Comparison of ENCODE assay signal across 18 mouse cellular contexts in the genomic region with DNA sequence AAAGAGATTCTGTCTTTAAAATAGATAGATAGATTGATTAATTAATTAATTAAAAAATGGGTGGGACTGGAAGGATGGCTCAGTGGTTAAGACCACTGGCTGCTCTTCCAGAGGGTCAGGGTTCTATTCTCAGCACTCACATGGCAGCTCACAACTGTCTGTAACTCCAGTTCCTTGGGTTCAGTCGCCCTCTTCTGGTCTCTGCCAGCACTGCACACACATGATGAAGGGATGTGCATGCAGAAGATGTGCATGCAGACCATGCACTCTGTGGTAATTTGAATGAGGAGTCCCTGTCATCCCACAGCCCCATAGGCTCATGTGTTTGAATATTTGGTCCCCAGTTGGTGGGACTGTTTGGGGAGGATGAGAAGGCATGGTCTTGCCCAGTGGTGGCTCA. TPM values are rescaled to one million over a fixed set of nuclear protein-coding genes. Genes with fewer than 3 reads are reported as not detected.
DNase-seq lines count a peak whose midpoint lies in the region; TF ChIP-seq lines count a peak whose summit lies in the region.
"Had no signal": no experiment of that assay in that cellular context is flagged by ENCODE, and none has a peak within 500 bp of the region (broad histone marks: within the 10 kb centered on the region; RNA-seq: fewer than 3 reads in every experiment).

No protein-coding gene starts in this region.

- H3K4me2 ChIP-seq in CH12.LX (ENCODE audit: insufficient read depth, low read depth, poor library complexity, severe bottlenecking) = no peak overlapping the region
- H3K4me2 ChIP-seq: heart, embryonic 13.5 days; hindbrain, embryonic 13.5 days; limb, embryonic 12.5 days; midbrain, embryonic 13.5 days; neural tube, embryonic 13.5 days had no signal

- no peak for TF ChIP-seq EP300 in CH12.LX (IDR thresholded peaks at IDR 0.05; ENCODE audit: low read length)

- H3K9ac ChIP-seq in CH12.LX (ENCODE audit: insufficient read depth, low read depth) = no peak overlapping the region
- H3K9ac ChIP-seq: heart, embryonic 13.5 days; hindbrain, embryonic 13.5 days; limb, embryonic 12.5 days; midbrain, embryonic 13.5 days; neural tube, embryonic 13.5 days had no signal

- no peaks in the 10 kb centered on the region; the same call in 1 of the 2 replicates for H3K79me2 ChIP-seq in CH12.LX (replicated peaks; ENCODE audit: control insufficient read depth, extremely low read depth, insufficient read depth, poor library complexity, severe bottlenecking)

- H3K4me3 ChIP-seq in left cerebral cortex, adult 2 months = no peak overlapping the region
- no peak overlapping the region for H3K4me3 ChIP-seq in CH12.LX (replicated peaks in 1 of 3; ENCODE audit: low read depth in 2 of 3, low read length in 2 of 3, poor library complexity in 1 of 3)
- H3K4me3 ChIP-seq in embryonic fibroblast, embryonic 13.5 days (ENCODE audit: insufficient read depth, low read length) = no peak overlapping the region
- H3K4me3 ChIP-seq: forebrain, embryonic 10.5 days; heart, embryonic 13.5 days; hindbrain, embryonic 13.5 days; limb, embryonic 12.5 days; midbrain, embryonic 13.5 days; neural tube, embryonic 13.5 days had no signal

- H3K9me3 ChIP-seq in CH12.LX (replicated peaks; ENCODE audit: low read length) = peaks cover 7% of the 10 kb centered on the region
- H3K9me3 ChIP-seq: heart, embryonic 13.5 days; hindbrain, embryonic 13.5 days; limb, embryonic 12.5 days; midbrain, embryonic 13.5 days; neural tube, embryonic 13.5 days had no signal

- TF ChIP-seq POLR2A in CH12.LX (IDR thresholded peaks at IDR 0.05; ENCODE audit: low read depth, low read length) = no peak
- TF ChIP-seq POLR2A in embryonic fibroblast, embryonic 13.5 days (IDR thresholded peaks at IDR 0.05; ENCODE audit: low read depth, low read length) = no peak

- intact Hi-C loops in left cerebral cortex, adult 2 months (cut with DNase I) = no loop called here
- intact Hi-C loops in left cerebral cortex, postnatal 14 days (cut with DNase I) = no loop called here

- in situ Hi-C loops in CH12.LX (cut with MboI; ENCODE audit: low pct_ligation_motif_present, low pct_unique_long_range_greater_than_20kb, low sequenced_read_pairs) = no loop called here

- dilution Hi-C loops in CH12.LX (cut with MboI; ENCODE audit: extremely low pct_ligation_motif_present, extremely low pct_unique_long_range_greater_than_20kb, low sequenced_read_pairs) = no loop called here

- no peaks in the 10 kb centered on the region for H3K27me3 ChIP-seq in CH12.LX (replicated peaks)
- H3K27me3 ChIP-seq: heart, embryonic 13.5 days; hindbrain, embryonic 13.5 days; limb, embryonic 12.5 days; midbrain, embryonic 13.5 days; neural tube, embryonic 13.5 days had no signal

- no peak for TF ChIP-seq RAD21 in CH12.LX (IDR thresholded peaks at IDR 0.05; ENCODE audit: low read depth, low read length)

- no peaks in the 10 kb centered on the region for H3K4me1 ChIP-seq in CH12.LX (ENCODE audit: control insufficient read depth in 1 of 2, insufficient read depth in 2 of 2)
- H3K4me1 ChIP-seq in embryonic fibroblast, embryonic 13.5 days (ENCODE audit: control insufficient read depth, insufficient read depth, low read length) = no peaks in the 10 kb centered on the region
- H3K4me1 ChIP-seq: limb, embryonic 12.5 days had no signal

- TF ChIP-seq CTCF in left cerebral cortex, adult 2 months (IDR thresholded peaks at IDR 0.05) = peak; percentile 14; the same call in 1 of the 2 replicates
- TF ChIP-seq CTCF in CH12.LX (conservative IDR thresholded peaks at IDR 0.05 in 1 of 2, IDR thresholded peaks at IDR 0.05 in 1 of 2; ENCODE audit: low read depth in 2 of 2, low read length in 2 of 2) = peak; percentile 20 to 26; a peak in 2 of 4 replicates
- peak; percentile 40; the same call in 1 of the 2 replicates for TF ChIP-seq CTCF in embryonic fibroblast, embryonic 13.5 days (IDR thresholded peaks at IDR 0.05; ENCODE audit: borderline replicate concordance, insufficient read depth, low read length)

- peak; percentile 43 for DNase-seq in cerebellum, adult 9-10 months
- no peak for DNase-seq in cerebellum, adult 8-10 months
- no peak for DNase-seq in left cerebral cortex, adult 2 months (ENCODE audit: extremely low spot score in 1 of 2, low spot score in 2 of 2)
- no peak for DNase-seq in left cerebral cortex, adult 8-10 months (ENCODE audit: low spot score in 2 of 2)
- no peak for DNase-seq in CH12.LX (ENCODE audit: extremely low read depth)
- no peak for DNase-seq in left cerebral cortex, postnatal 14 days (ENCODE audit: low spot score in 2 of 2)
- no peak for DNase-seq in adrenal gland, adult 2 months
- DNase-seq: B cell, adult 2 months; kidney, adult 9 months; layer of hippocampus, adult 9-11 months; lung, postnatal 10 days had no signal

- peaks cover 16 to 22% of the 10 kb centered on the region in 2 experiments for H3K36me3 ChIP-seq in CH12.LX (replicated peaks in 1 of 2; ENCODE audit: control insufficient read depth in 1 of 2, insufficient read depth in 1 of 2, low read length in 1 of 2)

- no peak overlapping the region for H3K27ac ChIP-seq in left cerebral cortex, adult 2 months
- H3K27ac ChIP-seq in CH12.LX (ENCODE audit: insufficient read depth, low read depth) = no peak overlapping the region
- no peak overlapping the region for H3K27ac ChIP-seq in embryonic fibroblast, embryonic 13.5 days (ENCODE audit: insufficient read depth, low read length)
- H3K27ac ChIP-seq: forebrain, embryonic 10.5 days; heart, embryonic 13.5 days; hindbrain, embryonic 13.5 days; limb, embryonic 12.5 days; midbrain, embryonic 13.5 days; neural tube, embryonic 13.5 days had no signal

TF ChIP-seq in CH12.LX, 34 proteins besides CTCF, POLR2A, EP300 and RAD21:
- no peak for TF ChIP-seq HCFC1 (IDR thresholded peaks at IDR 0.05; ENCODE audit: low read depth, low read length)
- TF ChIP-seq MAX (IDR thresholded peaks at IDR 0.05; ENCODE audit: low read length) = no peak
- TF ChIP-seq BHLHE40 (IDR thresholded peaks at IDR 0.05; ENCODE audit: low read depth, low read length) = no peak
- TF ChIP-seq ZC3H11A (IDR thresholded peaks at IDR 0.05; ENCODE audit: low read depth, low read length) = no peak
- no peak for TF ChIP-seq MYC (IDR thresholded peaks at IDR 0.05; ENCODE audit: low read depth, low read length)

RNA-seq across cellular contexts. Expression of gene Nkain1, which starts 38.2 kb away (rescaled TPM):
- 10 to 100 TPM; 28.2 to 29.8 TPM for total RNA-seq in left cerebral cortex, adult 2 months (2021)
- 10 to 100 TPM; 37.8 to 40.9 (median 39.0) TPM for total RNA-seq in left cerebral cortex, adult 8-10 months (2022)
- total RNA-seq in CH12.LX (2012; rRNA removed) (18.4 and 19.6 TPM in 2 replicates), CH12.LX (2014; rRNA removed) (3.1 and 5.5 TPM in 2 replicates)
- polyA plus RNA-seq in CH12.LX (2012; ENCODE audit: insufficient read length, low read depth) = 23.1 TPM in 2 replicates
- 31.8 and 39.6 TPM in 2 replicates for polyA plus RNA-seq in embryonic fibroblast, embryonic 13.5 days (2011; ENCODE audit: insufficient read length, low read depth, missing spikeins)
- 10 to 100 TPM; 32.9 to 38.5 TPM for total RNA-seq in left cerebral cortex, postnatal 14 days (2021)
- total RNA-seq in adrenal gland, adult 2 months (2021) = 10 to 100 TPM in 1 of 2 experiments, 1 to 10 TPM in 1; 4.4 to 15.1 TPM
- polyA plus RNA-seq in adrenal gland, adult 2 months (2012; rRNA removed) = 24.3 and 24.6 TPM in 2 replicates
